Mouse (Mus musculus): ENCODE measurements around the gene Nynrin. TPM values are rescaled to one million over a fixed set of nuclear protein-coding genes. Genes with fewer than 3 reads are reported as not detected.

Nynrin gene
- polyA plus RNA-seq (2017; shearing (Covaris generic)) = 0.06 TPM

GRCm38 (mm10) chr14:55853621-55854285 lies at the start of gene Nynrin:
TSS of gene Nynrin (plus strand) at chr14:55854010.

GRCm38 (mm10) chr14:55822991-55823762 lies 30.6 kb upstream of the Nynrin start, which contains the start of gene Nfatc4:
TSS of gene Nfatc4 (plus strand) at chr14:55823144.

GRCm38 (mm10) chr14:55884166-55884565 lies 30.4 kb downstream of the Nynrin start, which contains the start of gene Cbln3:
TSS of gene Cbln3 (minus strand) at chr14:55884392.

GRCm38 (mm10) chr14:55884713-55885113 lies 30.9 kb downstream of the Nynrin start, which contains the start of gene Khnyn:
TSS of gene Khnyn (plus strand) at chr14:55884947.

GRCm38 (mm10) chr14:55899701-55900413 lies 46.0 kb downstream of the Nynrin start, which contains the start of gene Sdr39u1:
TSS of gene Sdr39u1 (minus strand) at chr14:55900293.

Other genes starting within 250 kb of the Nynrin start
- gene Rec8, start 236.0 kb upstream of the Nynrin start, polyA plus RNA-seq (2017; shearing (Covaris generic)) = 1.1 TPM
- gene Ipo4, start 218.1 kb upstream of the Nynrin start, polyA plus RNA-seq (2017; shearing (Covaris generic)) = 55.1 TPM
- 0.66 TPM for gene Gm49378, start 216.1 kb upstream of the Nynrin start, polyA plus RNA-seq (2017; shearing (Covaris generic))
- 58.5 TPM for gene Tm9sf1, start 210.2 kb upstream of the Nynrin start, polyA plus RNA-seq (2017; shearing (Covaris generic))
- 1.1 TPM for gene Tssk4, start 203.8 kb upstream of the Nynrin start, polyA plus RNA-seq (2017; shearing (Covaris generic))
- 65.6 TPM for gene Mdp1, start 193.5 kb upstream of the Nynrin start, polyA plus RNA-seq (2017; shearing (Covaris generic))
- 34.7 TPM for gene Gmpr2, start 182.1 kb upstream of the Nynrin start, polyA plus RNA-seq (2017; shearing (Covaris generic))
- 214 TPM for gene Nedd8, start 181.9 kb upstream of the Nynrin start, polyA plus RNA-seq (2017; shearing (Covaris generic))
- 156 TPM for gene Tinf2, start 172.2 kb upstream of the Nynrin start, polyA plus RNA-seq (2017; shearing (Covaris generic))
- not detected for gene Tgm1, start 140.1 kb upstream of the Nynrin start, polyA plus RNA-seq (2017; shearing (Covaris generic))
- gene Rabggta, start 131.7 kb upstream of the Nynrin start, polyA plus RNA-seq (2017; shearing (Covaris generic)) = 109 TPM
- 18.4 TPM for gene Dhrs1, start 108.3 kb upstream of the Nynrin start, polyA plus RNA-seq (2017; shearing (Covaris generic))
- 35.8 TPM for gene Nop9, start 108.3 kb upstream of the Nynrin start, polyA plus RNA-seq (2017; shearing (Covaris generic))
- not detected for gene Cideb, start 95.6 kb upstream of the Nynrin start, polyA plus RNA-seq (2017; shearing (Covaris generic))
- not detected for gene Ltb4r2, start 92.6 kb upstream of the Nynrin start, polyA plus RNA-seq (2017; shearing (Covaris generic))
- not detected for gene Ltb4r1, start 88.0 kb upstream of the Nynrin start, polyA plus RNA-seq (2017; shearing (Covaris generic))
- gene Adcy4, start 69.9 kb upstream of the Nynrin start, polyA plus RNA-seq (2017; shearing (Covaris generic)) = not detected
- 61.2 TPM for gene Ripk3, start 65.1 kb upstream of the Nynrin start, polyA plus RNA-seq (2017; shearing (Covaris generic))
- not detected for gene Nfatc4, start 30.9 kb upstream of the Nynrin start, polyA plus RNA-seq (2017; shearing (Covaris generic))
- 0.07 TPM for gene Cbln3, start 30.4 kb downstream of the Nynrin start, polyA plus RNA-seq (2017; shearing (Covaris generic))
- 64.5 TPM for gene Khnyn, start 30.9 kb downstream of the Nynrin start, polyA plus RNA-seq (2017; shearing (Covaris generic))
- 40.2 TPM for gene Sdr39u1, start 46.3 kb downstream of the Nynrin start, polyA plus RNA-seq (2017; shearing (Covaris generic))
- not detected for gene Cma1, start 90.7 kb downstream of the Nynrin start, polyA plus RNA-seq (2017; shearing (Covaris generic))
- not detected for gene Cma2, start 97.0 kb downstream of the Nynrin start, polyA plus RNA-seq (2017; shearing (Covaris generic))
- not detected for gene Mcpt1, start 164.0 kb downstream of the Nynrin start, polyA plus RNA-seq (2017; shearing (Covaris generic))
- not detected for gene Mcpt9, start 176.5 kb downstream of the Nynrin start, polyA plus RNA-seq (2017; shearing (Covaris generic))
- not detected for gene Mcpt2, start 188.0 kb downstream of the Nynrin start, polyA plus RNA-seq (2017; shearing (Covaris generic))
- not detected for gene Mcpt4, start 208.3 kb downstream of the Nynrin start, polyA plus RNA-seq (2017; shearing (Covaris generic))
- not detected for gene Mcpt8, start 231.3 kb downstream of the Nynrin start, polyA plus RNA-seq (2017; shearing (Covaris generic))
- gene Ctsg, start 248.6 kb downstream of the Nynrin start, polyA plus RNA-seq (2017; shearing (Covaris generic)) = not detected

Measured in naive thymus-derived CD4-positive, alpha-beta T cell, adult 5 months (primary cell).